Mouse (Mus musculus) lung, postnatal 0 days (tissue): Measurements from ENCODE around the gene Cdh4.

Experiments
- CTCF ChIP-seq: IDR thresholded peaks from 2 replicates; pipeline ENCODE4 v1.5.1; 2016; ENCODE audit warnings: antibody characterized with exemption, mild to moderate bottlenecking
- EP300 ChIP-seq: IDR thresholded peaks from 2 replicates; pipeline ENCODE4 v1.6.1; 2016; ENCODE audit warnings: antibody characterized with exemption, mild to moderate bottlenecking, control low read depth

DNA sequence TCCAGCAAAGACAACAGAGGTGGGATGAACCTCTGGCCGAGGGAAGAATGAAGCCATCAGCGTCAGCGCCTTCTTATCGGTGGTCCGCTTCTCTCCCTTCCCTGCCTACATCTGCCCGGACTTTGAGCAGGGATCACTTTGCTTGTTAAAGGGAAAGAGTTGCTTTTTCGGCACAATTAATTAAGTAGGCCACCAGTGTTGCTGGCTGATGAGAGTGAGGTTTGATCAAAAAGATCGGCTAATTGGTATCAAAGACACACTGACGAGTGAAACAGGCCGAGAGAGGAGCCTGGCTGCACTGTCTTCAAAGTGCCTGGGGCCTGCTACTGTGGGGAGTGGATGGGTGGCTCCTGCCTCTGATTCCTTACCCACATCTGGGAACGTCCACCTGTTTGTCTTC, 49.7 kb downstream of the Cdh4 start:
- no peak for TF ChIP-seq CTCF
- no peak for TF ChIP-seq EP300
